Mouse (Mus musculus) spleen, embryonic (tissue): ENCODE measurements around the gene Nrd1.

Experiments
- CTCF ChIA-PET: fragments of 350-600 bp; sonication (Branson Sonifier 250); formaldehyde crosslinking; loops from one replicate; lab custom pipeline; 2022; lab: Charles Lee

Nrd1 gene

GRCm38 (mm10) chr4:108999999-109000950 is at the start of gene Nrd1:
Gene Nrd1, plus strand, starts transcription at chr4:109000655.
- CTCF ChIA-PET, result interaction anchor here (1.1 kb wide), 1 partner anchor 13 kb away, joined by 3 read pairs; no protein-coding TSS in a partner anchor

DNA sequence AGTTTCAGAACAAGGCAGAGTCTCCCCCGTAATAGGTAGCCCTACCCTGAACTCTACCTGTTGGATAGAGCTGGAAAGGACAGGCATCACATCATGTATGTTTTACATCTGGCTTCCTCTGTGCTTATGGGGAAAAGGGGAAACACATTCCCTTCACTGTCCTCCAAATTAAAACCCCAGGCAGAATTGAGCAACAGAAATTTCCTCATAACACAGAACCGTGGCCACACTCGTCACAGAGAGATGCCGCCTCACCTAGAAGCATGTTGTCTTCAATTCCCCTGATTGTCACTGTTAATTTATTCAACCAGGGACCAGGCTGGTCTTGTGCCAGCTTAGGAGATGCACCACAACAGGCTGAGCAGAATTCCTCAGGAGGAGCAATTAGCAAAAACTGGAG is 48.8 kb upstream of the Nrd1 start:
- CTCF ChIA-PET, result no interaction called here

GRCm38 (mm10) chr4:108959696-108960095 is 40.8 kb upstream of the Nrd1 start:
- CTCF ChIA-PET, result no interaction called here

DNA sequence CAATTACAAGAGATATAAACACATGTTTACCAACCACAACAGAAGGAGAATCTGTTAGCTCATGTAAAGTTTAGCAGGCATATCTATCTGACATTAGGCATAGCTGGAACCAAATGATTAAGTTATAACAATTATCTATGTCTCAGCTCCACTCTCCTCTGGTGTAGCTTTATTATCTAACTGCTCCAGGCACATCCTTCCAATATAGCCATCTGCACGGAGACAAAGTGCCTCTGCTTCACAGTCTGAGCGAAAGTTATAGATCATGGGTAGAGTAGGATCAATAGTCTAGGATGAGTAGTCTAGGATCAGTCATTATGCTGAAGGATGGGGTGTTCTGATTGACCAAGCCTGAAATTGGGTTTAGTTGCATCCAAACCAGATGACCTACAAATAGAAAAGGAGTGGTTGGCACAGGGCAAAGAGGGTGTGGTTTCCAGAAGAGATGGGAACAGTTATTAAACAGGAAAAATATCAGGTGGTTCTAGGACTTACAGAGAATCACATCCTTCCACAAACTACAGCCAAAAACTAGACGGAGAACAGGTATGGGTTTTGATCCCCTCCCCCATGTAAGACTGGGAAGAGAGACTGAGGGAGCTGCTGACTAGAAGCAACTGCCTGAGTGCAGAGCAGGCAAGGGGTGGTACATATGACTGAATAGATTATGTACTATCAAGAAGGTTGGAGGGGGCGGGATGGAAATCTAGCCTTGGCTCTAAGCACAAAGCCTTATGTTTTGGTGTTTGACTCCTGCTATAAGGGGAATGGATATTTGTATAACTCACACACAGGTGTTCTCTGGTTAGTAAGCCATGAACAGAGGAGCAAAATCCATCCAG is 39.6 kb upstream of the Nrd1 start:
- CTCF ChIA-PET, result no interaction called here

- CTCF ChIA-PET, result no interaction called here
These were observed 37.4 kb upstream of the Nrd1 start for GRCm38 (mm10) chr4:108963017-108963416.

DNA sequence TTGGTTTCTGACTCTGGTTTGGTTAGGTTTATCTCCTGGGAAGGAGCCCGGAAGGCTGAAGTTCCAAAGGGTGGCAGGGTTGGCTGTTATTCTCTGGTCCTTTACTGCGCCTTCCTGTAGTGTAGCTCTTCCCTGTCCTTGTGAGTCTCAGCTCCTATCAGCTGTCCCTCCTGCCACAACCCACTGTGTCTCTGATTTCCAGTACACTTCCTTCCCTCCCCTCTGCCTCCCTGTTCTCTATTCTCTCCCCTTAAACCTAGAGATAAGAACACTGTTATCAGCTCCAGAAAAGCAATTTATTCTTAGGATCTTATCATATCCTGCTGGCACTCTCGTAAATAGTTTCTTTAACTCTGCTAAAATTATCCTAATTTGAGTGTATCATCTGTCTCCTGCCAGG is 30.9 kb upstream of the Nrd1 start:
- CTCF ChIA-PET, result interaction anchor here (0.7 kb wide), 1 partner anchor 270 kb away, joined by 4 read pairs; no protein-coding TSS in a partner anchor

DNA sequence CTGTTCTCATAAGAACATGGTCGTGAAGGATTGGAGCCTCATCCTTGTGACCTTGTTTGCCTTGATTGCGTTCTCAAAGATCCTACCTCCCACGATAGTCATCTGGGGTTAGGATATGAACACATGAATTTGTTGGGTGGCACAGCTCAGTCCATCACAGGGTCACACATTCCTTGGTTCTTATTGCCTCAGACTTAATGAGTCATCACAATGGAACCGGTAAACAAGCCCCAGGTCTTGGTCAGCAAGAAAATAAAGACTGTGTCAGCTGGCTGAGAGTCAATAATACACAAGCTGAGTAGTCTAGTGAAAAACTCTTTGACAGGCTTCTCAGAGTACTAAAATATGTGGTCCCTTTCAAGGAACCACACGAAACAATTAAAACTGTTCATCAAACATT is 29.4 kb upstream of the Nrd1 start:
- CTCF ChIA-PET, result no interaction called here

DNA sequence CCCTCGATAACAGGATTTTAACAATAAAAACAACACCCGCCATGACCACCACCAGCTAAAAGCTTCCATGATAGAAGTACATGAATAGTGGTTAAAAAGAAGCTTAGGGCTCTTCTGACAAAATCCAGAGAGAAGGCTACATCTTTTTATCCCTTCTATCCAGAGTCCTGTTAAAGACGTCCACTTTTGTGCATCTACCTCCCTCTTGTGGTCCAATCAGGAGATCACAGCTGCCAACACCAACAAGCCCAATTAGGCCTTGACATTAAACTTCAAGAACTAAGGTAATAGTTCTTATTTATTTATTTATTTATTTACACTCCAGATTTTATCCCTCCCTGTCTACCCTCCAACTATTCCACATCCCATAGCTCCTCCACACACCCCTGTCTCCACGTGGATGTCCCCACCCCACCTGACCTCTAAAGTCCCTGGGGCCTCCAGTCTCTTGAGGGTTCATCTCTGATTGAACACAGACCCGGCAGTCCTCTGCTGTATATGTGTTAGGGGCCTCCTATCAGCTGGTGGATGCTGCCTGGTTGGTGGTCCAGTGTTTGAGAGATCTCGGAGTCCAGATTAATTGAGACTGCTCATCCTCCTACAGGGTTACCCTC is 23.9 kb upstream of the Nrd1 start:
- CTCF ChIA-PET, result no interaction called here

GRCm38 (mm10) chr4:108986833-108987472 is 13.5 kb upstream of the Nrd1 start:
- CTCF ChIA-PET, result interaction anchor here (0.8 kb wide), 1 partner anchor 13 kb away, joined by 3 read pairs; the partner anchor contains the start of gene Nrd1

- CTCF ChIA-PET, result interaction anchor here (0.8 kb wide), 1 partner anchor 12 kb away, joined by 3 read pairs; the partner anchor contains the start of gene Nrd1
These were observed 13.0 kb upstream of the Nrd1 start for GRCm38 (mm10) chr4:108987473-108987842.

GRCm38 (mm10) chr4:108989430-108989829 is 11.0 kb upstream of the Nrd1 start:
- CTCF ChIA-PET, result no interaction called here

GRCm38 (mm10) chr4:108990032-108990431 is 10.4 kb upstream of the Nrd1 start:
- CTCF ChIA-PET, result no interaction called here

DNA sequence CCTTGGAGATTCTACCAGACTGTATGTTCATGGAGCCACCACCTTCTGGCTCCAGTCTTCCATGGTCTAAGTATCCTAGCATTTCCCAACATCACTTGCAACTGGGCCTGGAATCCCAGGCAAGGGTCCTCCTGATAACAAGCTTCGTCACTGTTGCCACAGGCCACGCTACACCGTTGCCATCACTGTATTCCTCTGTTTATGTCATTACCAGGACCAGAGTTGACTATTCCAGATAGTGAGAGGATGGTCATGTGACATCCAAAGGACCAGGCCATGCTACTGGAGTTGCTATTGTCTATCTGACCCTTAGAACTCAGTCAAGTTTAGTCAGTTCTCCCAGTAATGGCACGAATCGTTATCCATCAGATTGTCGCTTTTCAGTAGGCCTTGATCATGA is 9.9 kb upstream of the Nrd1 start:
- CTCF ChIA-PET, result no interaction called here

GRCm38 (mm10) chr4:108991811-108992210 is 8.6 kb upstream of the Nrd1 start:
- CTCF ChIA-PET, result no interaction called here

- CTCF ChIA-PET, result no interaction called here
These were observed 7.5 kb upstream of the Nrd1 start for GRCm38 (mm10) chr4:108992978-108993377.

DNA sequence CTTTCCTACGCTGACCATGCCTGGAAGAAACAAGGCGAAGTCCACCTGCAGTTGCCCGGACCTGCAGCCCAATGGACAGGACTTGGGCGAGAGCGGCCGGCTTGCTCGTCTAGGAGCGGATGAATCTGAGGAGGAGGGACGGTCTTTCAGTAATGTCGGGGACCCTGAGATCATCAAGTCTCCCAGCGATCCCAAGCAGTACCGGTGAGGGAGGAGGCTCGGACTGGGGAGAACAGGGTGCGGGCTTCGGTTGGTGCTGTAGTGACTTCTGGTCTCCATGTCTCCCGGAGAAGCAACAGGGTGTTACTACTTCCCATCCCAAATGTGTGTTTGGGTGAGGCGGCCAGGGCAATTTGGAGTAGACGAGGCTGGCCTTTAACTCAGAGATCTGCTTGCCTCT is 506 bp downstream of the Nrd1 start:
- CTCF ChIA-PET, result no interaction called here

GRCm38 (mm10) chr4:109008046-109008445 is 7.6 kb downstream of the Nrd1 start:
- CTCF ChIA-PET, result no interaction called here

- CTCF ChIA-PET, result interaction anchor here (0.5 kb wide), 1 partner anchor 702 kb away, joined by 3 read pairs; no protein-coding TSS in a partner anchor
These were observed 13.6 kb downstream of the Nrd1 start for GRCm38 (mm10) chr4:109014091-109014490.

- CTCF ChIA-PET, result no interaction called here
These were observed 17.0 kb downstream of the Nrd1 start for GRCm38 (mm10) chr4:109017441-109017840.

DNA sequence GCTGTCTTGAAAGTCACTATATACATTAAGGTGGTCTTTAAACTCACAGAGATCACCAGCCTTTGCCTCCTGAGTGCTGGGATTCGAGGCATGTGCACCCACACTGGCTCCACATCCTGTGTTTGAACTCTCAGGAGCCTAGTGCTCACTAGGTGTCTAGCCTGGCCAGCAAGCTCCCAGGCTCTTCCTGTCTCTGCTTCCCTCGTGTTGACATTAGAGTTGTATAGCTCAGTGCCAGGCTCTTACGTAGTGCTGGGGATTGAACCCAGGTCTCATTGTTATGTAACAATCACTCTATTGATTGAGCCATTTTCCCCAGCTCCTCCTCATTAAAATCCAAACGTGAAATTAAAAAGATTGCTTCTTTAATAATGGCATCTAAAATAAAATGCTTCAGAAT is 18.8 kb downstream of the Nrd1 start:
- CTCF ChIA-PET, result interaction anchor here (0.6 kb wide), 1 partner anchor 791 kb away, joined by 4 read pairs; no protein-coding TSS in a partner anchor

GRCm38 (mm10) chr4:109021976-109022375 is 21.5 kb downstream of the Nrd1 start:
- CTCF ChIA-PET, result no interaction called here
